Comparison of ENCODE assay signal across 8 mouse cellular contexts in the genomic region with DNA sequence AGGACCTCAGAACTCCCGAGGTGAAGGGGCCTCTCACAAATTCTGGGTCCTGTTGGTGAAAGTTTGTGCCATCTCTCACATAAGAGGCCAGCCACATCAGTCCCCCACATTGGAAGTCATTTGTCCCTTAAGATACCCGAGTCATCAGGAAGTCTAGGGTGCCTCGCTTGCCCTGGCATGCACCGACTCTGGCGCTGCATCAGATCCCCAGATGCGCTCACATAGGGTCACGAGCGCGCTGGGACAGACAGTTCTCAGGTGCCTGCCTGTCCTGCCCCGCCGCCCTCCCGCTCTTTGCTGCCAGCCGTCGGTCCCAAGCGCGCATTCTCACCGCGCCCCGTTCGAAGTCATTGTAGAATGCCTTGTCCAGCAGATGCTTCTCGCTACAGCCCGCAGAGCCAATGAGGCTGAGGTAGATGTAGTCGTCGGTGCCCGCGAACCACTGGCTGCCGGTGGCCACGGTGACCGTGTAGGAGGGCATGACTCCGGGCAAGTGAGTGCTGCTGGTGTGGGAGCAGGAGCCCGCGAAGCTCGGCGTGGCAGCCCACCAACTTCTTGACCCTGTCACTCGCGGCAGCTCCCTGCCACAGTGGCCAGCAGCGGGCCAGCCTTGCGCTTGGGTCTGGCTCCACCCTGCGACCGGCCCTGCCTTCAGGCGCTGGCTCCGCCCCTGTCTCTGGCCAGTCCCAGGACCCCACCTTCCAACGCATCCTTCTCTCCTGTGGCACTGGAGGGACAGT. TPM values are rescaled to one million over a fixed set of nuclear protein-coding genes. Genes with fewer than 3 reads are reported as not detected.
DNase-seq lines count a peak whose midpoint lies in the region; ATAC-seq and TF ChIP-seq lines count a peak whose summit lies in the region.

A gene (minus strand): TSS at position 635 of the 740 bp plus-strand sequence.

- H3K27me3 ChIP-seq in testis, adult 2 months (ENCODE audit: control insufficient read depth, insufficient read depth, low read length) = no peaks in the 10 kb centered on the region
- H3K27me3 ChIP-seq in heart, embryonic 14.5 days (ENCODE audit: control insufficient read depth, insufficient read depth, low read length) = peaks cover 28% of the 10 kb centered on the region

- no peaks in the 10 kb centered on the region for H3K36me3 ChIP-seq in testis, adult 2 months (ENCODE audit: control insufficient read depth, insufficient read depth, low read length)
- no peaks in the 10 kb centered on the region for H3K36me3 ChIP-seq in heart, embryonic 14.5 days (ENCODE audit: control insufficient read depth, insufficient read depth, low read length)

- no peak for ATAC-seq in heart, embryonic 14.5 days (ENCODE audit: insufficient number of reproducible peaks, insufficient read depth, low FRiP score, low read depth)

- H3K9me3 ChIP-seq in heart, embryonic 14.5 days (ENCODE audit: control insufficient read depth, low read length) = no peaks in the 10 kb centered on the region

- DNase-seq in testis, postnatal 14 days (ENCODE audit: low spot score) = no peak
- DNase-seq in kidney, postnatal 4 days = peak; percentile 35 to 53
- DNase-seq in mesoderm, embryonic 11.5 days (ENCODE audit: low read depth, low spot score) = peak; percentile 33
- DNase-seq in adipocyte (ENCODE audit: low spot score) = no peak
- no peak for DNase-seq in c-Kit-positive CD71-positive TER-119-positive erythroid progenitor cells, embryonic 14.5 days (ENCODE audit: low spot score)

- peak within 1 kb of the TSS; percentile 21 for H3K4me3 ChIP-seq in testis, adult 2 months (ENCODE audit: control insufficient read depth, low read depth, low read length)
- H3K4me3 ChIP-seq in embryonic fibroblast, embryonic 13.5 days (ENCODE audit: insufficient read depth, low read length) = peak within 1 kb of the TSS; percentile 15
- H3K4me3 ChIP-seq in heart, embryonic 14.5 days (ENCODE audit: control insufficient read depth in 1 of 2, insufficient read depth in 1 of 2, low read depth in 1 of 2, low read length in 2 of 2) = peak within 1 kb of the TSS; percentile 41 to 51

- H3K4me2 ChIP-seq in heart, embryonic 14.5 days (ENCODE audit: low read length) = peak within 1 kb of the TSS; percentile 74

- no peak for TF ChIP-seq CTCF in testis, adult 2 months (IDR thresholded peaks at IDR 0.05; ENCODE audit: control insufficient read depth, insufficient read depth, insufficient replicate concordance, low read depth, low read length)
- no peak for TF ChIP-seq CTCF in embryonic fibroblast, embryonic 13.5 days (IDR thresholded peaks at IDR 0.05; ENCODE audit: borderline replicate concordance, insufficient read depth, low read length)

- WGBS in heart, embryonic 14.5 days = 3% methylated on average over 43 of the region's 43 CpGs

- H3K4me1 ChIP-seq in testis, adult 2 months (ENCODE audit: control insufficient read depth, insufficient read depth, low read length) = peaks cover 3% of the 10 kb centered on the region; the same call in 1 of the 2 replicates
- no peaks in the 10 kb centered on the region for H3K4me1 ChIP-seq in embryonic fibroblast, embryonic 13.5 days (ENCODE audit: control insufficient read depth, insufficient read depth, low read length)
- H3K4me1 ChIP-seq in heart, embryonic 14.5 days (ENCODE audit: control insufficient read depth in 2 of 2, insufficient read depth in 2 of 2, low read length in 2 of 2) = peaks cover 0 to 5% of the 10 kb centered on the region in 2 experiments; a peak in 1 of 4 replicates

- H3K9ac ChIP-seq in heart, embryonic 14.5 days (ENCODE audit: low read length) = peak within 1 kb of the TSS; percentile 47

- TF ChIP-seq POLR2A in testis, adult 2 months (IDR thresholded peaks at IDR 0.05; ENCODE audit: control insufficient read depth, low read depth, low read length) = no peak
- TF ChIP-seq POLR2A in embryonic fibroblast, embryonic 13.5 days (IDR thresholded peaks at IDR 0.05; ENCODE audit: low read depth, low read length) = no peak

- no peak within 1 kb of the TSS for H3K27ac ChIP-seq in testis, adult 2 months (ENCODE audit: control insufficient read depth, insufficient read depth, low read depth, low read length)
- H3K27ac ChIP-seq in embryonic fibroblast, embryonic 13.5 days (ENCODE audit: insufficient read depth, low read length) = no peak within 1 kb of the TSS
- H3K27ac ChIP-seq in heart, embryonic 14.5 days (replicated peaks in 1 of 2; ENCODE audit: control insufficient read depth in 1 of 2, insufficient read depth in 1 of 2, low read depth in 2 of 2, low read length in 2 of 2) = no peak within 1 kb of the TSS

RNA-seq across cellular contexts. Expression of the gene that starts here (rescaled TPM):
- 2.2 and 3.5 TPM in 2 replicates for polyA plus RNA-seq in testis, adult 2 months (2012; rRNA removed)
- 0.44 TPM in 1 of 2 replicates, not detected in the other for polyA plus RNA-seq in embryonic fibroblast, embryonic 13.5 days (2011; ENCODE audit: insufficient read length, low read depth, missing spikeins)
- 2.3 and 2.4 TPM in 2 replicates for polyA plus RNA-seq in heart, embryonic 14.5 days (2014; fragmentation: Nextera tagmentation; extraction: Ambion mirVana)

Comparison
In these comparisons a context has a peak if more than half of its experiments do, and no peak if none do; other contexts are left out.
1. DNase-seq: peak in kidney, postnatal 4 days (2 of 2) and mesoderm, embryonic 11.5 days (single experiment); none in testis, postnatal 14 days (single experiment), adipocyte (single experiment) and c-Kit-positive CD71-positive TER-119-positive erythroid progenitor cells, embryonic 14.5 days (single experiment).
2. Peak in every context shown above with its lines, with median percentiles within 50 percentile points of each other: H3K4me3 ChIP-seq.